Mouse (Mus musculus): ENCODE results near the gene Anp32a.

GRCm38 (mm10) chr9:62348467-62348985 lies 7.4 kb downstream of the Anp32a start:
- no peak for TF ChIP-seq CTCF (IDR thresholded peaks at IDR 0.05; ENCODE audit: low read depth)
- no peak for TF ChIP-seq EP300 (IDR thresholded peaks at IDR 0.05; ENCODE audit: low read depth)

All from heart, postnatal 0 days (tissue).